In the genomic region with DNA sequence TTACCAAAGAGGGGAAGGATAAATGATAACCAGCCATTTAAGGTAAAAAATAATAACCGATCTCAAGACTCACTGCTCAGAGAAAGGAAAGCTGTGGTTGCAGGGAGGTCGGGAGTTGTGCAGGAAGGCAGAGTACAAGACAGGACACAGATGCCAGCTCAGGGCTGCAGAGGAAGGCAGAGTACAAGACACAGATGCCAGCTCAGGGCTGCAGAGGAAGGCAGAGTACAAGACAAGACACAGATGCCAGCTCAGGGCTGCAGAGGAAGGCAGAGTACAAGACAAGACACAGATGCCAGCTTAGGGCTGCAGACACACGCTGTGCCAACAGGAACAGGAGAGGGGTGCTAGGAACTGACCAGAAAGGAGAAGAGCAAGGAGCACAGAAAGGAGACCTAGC, we compare ENCODE assay signal across 14 mouse cellular contexts.
"Had no signal": no experiment of that assay in that cellular context is flagged by ENCODE, and none has a peak within 500 bp of the region (broad histone marks: within the 10 kb centered on the region; RNA-seq: fewer than 3 reads in every experiment).

No protein-coding gene starts in this region.

- H3K4me3 ChIP-seq: limb, embryonic 15.5 days; liver, embryonic 12.5 days; lung, embryonic 15.5 days; midbrain, embryonic 13.5 days had no signal

- DNase-seq: kidney, adult 11 months; kidney, adult 9 months; kidney, postnatal 36 days; lung, postnatal 14 days; right cerebral cortex, adult 18-20 months; right cerebral cortex, postnatal 25 days; thymus, adult 18-20 months; thymus, postnatal 14 days had no signal

- H3K36me3 ChIP-seq: liver, embryonic 12.5 days; lung, embryonic 15.5 days; midbrain, embryonic 13.5 days had no signal

- H3K27ac ChIP-seq: kidney, postnatal 0 days; limb, embryonic 15.5 days; liver, embryonic 12.5 days; lung, embryonic 15.5 days; macrophage; midbrain, embryonic 13.5 days had no signal

- H3K4me2 ChIP-seq: limb, embryonic 15.5 days; liver, embryonic 12.5 days; lung, embryonic 15.5 days; midbrain, embryonic 13.5 days had no signal

- ATAC-seq: liver, embryonic 12.5 days; midbrain, embryonic 13.5 days had no signal

- H3K27me3 ChIP-seq: limb, embryonic 15.5 days; lung, embryonic 15.5 days; midbrain, embryonic 13.5 days had no signal

- H3K9me3 ChIP-seq: limb, embryonic 15.5 days; liver, embryonic 12.5 days; lung, embryonic 15.5 days; midbrain, embryonic 13.5 days had no signal

- H3K9ac ChIP-seq: limb, embryonic 15.5 days; liver, embryonic 12.5 days; lung, embryonic 15.5 days; midbrain, embryonic 13.5 days had no signal

- H3K4me1 ChIP-seq: lung, embryonic 15.5 days; midbrain, embryonic 13.5 days had no signal
